Mouse (Mus musculus) left cerebral cortex, postnatal 4 days (tissue): ENCODE measurements at regions not wholly inside any gene's neighbourhood (a gene's known extent, or its start where the extent isn't known, plus 50 kb on each side); places are given as distances from the start of the nearest gene placed in this dataset.

Source experiments
- DNase-seq: peaks from one replicate; pipeline ENCODE4 v3.0.0-alpha.2; 2022
- intact Hi-C: fragments of 180-260 bp; cut with DNase I; formaldehyde crosslinking; loops from one replicate; pipeline ENCODE4 v1.15.1; 2025

GRCm38 (mm10) chr2:45421774-45422173 lies 304.6 kb upstream of the Zeb2 start:
- DNase-seq = no peak
- intact Hi-C loops = no loop called here

- DNase-seq = no peak
- intact Hi-C loops = loop anchor here (10.0 kb wide), 1 partner anchor 293 kb away; the partner anchor contains the start of gene Zeb2
Observed at GRCm38 (mm10) chr2:45408136-45408535, 290.9 kb upstream of the Zeb2 start.

GRCm38 (mm10) chr2:45389902-45390492 lies 272.8 kb upstream of the Zeb2 start:
- no peak for DNase-seq
- intact Hi-C loops = no loop called here

- intact Hi-C loops = no loop called here
- DNase-seq = no peak
Observed at GRCm38 (mm10) chr2:45371268-45371667, 254.1 kb upstream of the Zeb2 start.

GRCm38 (mm10) chr2:45370615-45370968 lies 253.4 kb upstream of the Zeb2 start:
- DNase-seq = no peak
- intact Hi-C loops = no loop called here

- no peak for DNase-seq
- intact Hi-C loops = no loop called here
Observed at GRCm38 (mm10) chr2:45369914-45370614, 252.9 kb upstream of the Zeb2 start.

- intact Hi-C loops = no loop called here
Observed at GRCm38 (mm10) chr2:45369432-45369831, 252.2 kb upstream of the Zeb2 start.

GRCm38 (mm10) chr2:45367436-45368193 lies 250.4 kb upstream of the Zeb2 start:
- DNase-seq = no peak
- intact Hi-C loops = no loop called here

More at GRCm38 (mm10) chr2:45369432-45369831, 252.2 kb upstream of the Zeb2 start:
- no peak for DNase-seq

GRCm38 (mm10) chr2:45357266-45357665 lies 240.1 kb upstream of the Zeb2 start:
- no peak for DNase-seq
- intact Hi-C loops = no loop called here

- no peak for DNase-seq
- intact Hi-C loops = no loop called here
Observed at GRCm38 (mm10) chr2:45356558-45357170, 239.5 kb upstream of the Zeb2 start.

GRCm38 (mm10) chr2:45356021-45356420 lies 238.8 kb upstream of the Zeb2 start:
- intact Hi-C loops = no loop called here
- no peak for DNase-seq

- intact Hi-C loops = no loop called here
- DNase-seq = no peak
Observed at GRCm38 (mm10) chr2:45351529-45352133, 234.4 kb upstream of the Zeb2 start.

- DNase-seq = no peak
- intact Hi-C loops = no loop called here
Observed at GRCm38 (mm10) chr2:45346358-45346757, 229.2 kb upstream of the Zeb2 start.

- intact Hi-C loops = no loop called here
Observed at GRCm38 (mm10) chr2:45339866-45340265, 222.7 kb upstream of the Zeb2 start.

GRCm38 (mm10) chr2:45338809-45339208 lies 221.6 kb upstream of the Zeb2 start:
- intact Hi-C loops = no loop called here
- DNase-seq = no peak

More at GRCm38 (mm10) chr2:45339866-45340265, 222.7 kb upstream of the Zeb2 start:
- no peak for DNase-seq

- intact Hi-C loops = no loop called here
- no peak for DNase-seq
Observed at GRCm38 (mm10) chr2:45316945-45317565, 199.9 kb upstream of the Zeb2 start.

- no peak for DNase-seq
- intact Hi-C loops = no loop called here
Observed at GRCm38 (mm10) chr2:45287530-45288009, 170.4 kb upstream of the Zeb2 start.

GRCm38 (mm10) chr2:45283811-45284210 lies 166.6 kb upstream of the Zeb2 start:
- DNase-seq = no peak
- intact Hi-C loops = no loop called here

- intact Hi-C loops = no loop called here
- DNase-seq = no peak
Observed at GRCm38 (mm10) chr2:45279490-45279889, 162.3 kb upstream of the Zeb2 start.

GRCm38 (mm10) chr2:45277602-45278001 lies 160.4 kb upstream of the Zeb2 start:
- DNase-seq = no peak
- intact Hi-C loops = no loop called here
